Mouse (Mus musculus): ENCODE measurements around the gene Rbms3.

- TF ChIP-seq CTCF (IDR thresholded peaks at IDR 0.05; ENCODE audit: low read depth, low read length) (no peak), POLR2A (IDR thresholded peaks at IDR 0.05; ENCODE audit: extremely low read depth, insufficient read depth, low read length) (no peak)
Measured at GRCm38 (mm10) chr9:116821601-116822000, 808.1 kb downstream of the Rbms3 start.

Measured in liver, adult 2 months (tissue).